Mouse (Mus musculus) MEL (cell line): ENCODE data around the gene Ccdc158.

ENCODE experiments used
- BHLHE40 ChIP-seq: IDR thresholded peaks from 2 replicates; pipeline ENCODE4 v1.6.1; 2012; ENCODE audit warnings: low read depth, mild to moderate bottlenecking, inconsistent platforms, low read length, improper control_type of control experiment, borderline replicate concordance
- CHD1 ChIP-seq: IDR thresholded peaks from 2 replicates; pipeline ENCODE4 v1.6.1; 2012; ENCODE audit warnings: low read depth, mild to moderate bottlenecking, inconsistent platforms, low read length, improper control_type of control experiment
- CTCF ChIP-seq, 3 experiments: IDR thresholded peaks in 2 of 3; conservative IDR thresholded peaks in 1 of 3; 2 replicates each; pipeline ENCODE4 v1.5.1; 2011 to 2012; ENCODE audit warnings: low read length in 3 of 3, low read depth in 2 of 3, mild to moderate bottlenecking in 2 of 3, improper control_type of control experiment in 1 of 3, inconsistent platforms in 1 of 3, mixed read lengths in 1 of 3, moderate library complexity in 1 of 3; ENCODE audit not compliant: control insufficient read depth in 1 of 3, insufficient read depth in 1 of 3, poor library complexity in 1 of 3, severe bottlenecking in 1 of 3
- E2F4 ChIP-seq: IDR thresholded peaks from 2 replicates; pipeline ENCODE4 v1.6.1; 2011; ENCODE audit warnings: low read depth, low read length, improper control_type of control experiment, borderline replicate concordance
- POLR2A ChIP-seq, 2 experiments: IDR thresholded peaks; 2 replicates each; pipeline ENCODE4 v1.6.1; 2011 to 2012; ENCODE audit warnings: low read length in 2 of 2, mild to moderate bottlenecking in 2 of 2, control low read depth in 1 of 2, improper control_type of control experiment in 1 of 2, low read depth in 1 of 2, moderate library complexity in 1 of 2; ENCODE audit not compliant: control insufficient read depth in 1 of 2, insufficient read depth in 1 of 2, poor library complexity in 1 of 2
- RCOR1 ChIP-seq: IDR thresholded peaks from 2 replicates; pipeline ENCODE4 v1.6.1; 2012; ENCODE audit warnings: low read depth, mild to moderate bottlenecking, inconsistent platforms, low read length, improper control_type of control experiment
- TCF12 ChIP-seq: IDR thresholded peaks from 2 replicates; pipeline ENCODE4 v1.6.1; 2014; ENCODE audit warnings: low read depth, mild to moderate bottlenecking, inconsistent platforms, low read length, improper control_type of control experiment, moderate library complexity
- ZMIZ1 ChIP-seq: IDR thresholded peaks from 2 replicates; pipeline ENCODE4 v1.6.1; 2012; ENCODE audit warnings: low read depth, mild to moderate bottlenecking, inconsistent platforms, low read length, improper control_type of control experiment, moderate library complexity

- no peak for TF ChIP-seq POLR2A (IDR thresholded peaks at IDR 0.05; ENCODE audit: control insufficient read depth in 1 of 2, insufficient read depth in 1 of 2, low read depth in 1 of 2, low read length in 2 of 2, poor library complexity in 1 of 2)
- no peak for TF ChIP-seq TCF12
- no peak for TF ChIP-seq RCOR1
- TF ChIP-seq CTCF (IDR thresholded peaks at IDR 0.05 in 2 of 3, conservative IDR thresholded peaks at IDR 0.05 in 1 of 3; ENCODE audit: control insufficient read depth in 1 of 3, insufficient read depth in 1 of 3, low read depth in 2 of 3, low read length in 3 of 3, poor library complexity in 1 of 3, severe bottlenecking in 1 of 3): no peak
- no peak for TF ChIP-seq E2F4
- no peak for TF ChIP-seq BHLHE40
- no peak for TF ChIP-seq ZMIZ1
- no peak for TF ChIP-seq CHD1
These were observed 17.3 kb upstream of the Ccdc158 start for GRCm38 (mm10) chr5:92692206-92693007.
